Mouse (Mus musculus) gonadal fat pad, adult 2 months (tissue): Measurements from ENCODE around the gene Sugt1. TPM values are rescaled to one million over a fixed set of nuclear protein-coding genes. Genes with fewer than 3 reads are reported as not detected.

Source experiments
- DNase-seq: peaks from one replicate; pipeline ENCODE4 v3.0.0-alpha.2; 2012; ENCODE audit warnings: low read depth
- polyA plus RNA-seq: library from polyadenylated mRNA; depleted of rRNA; stranded (reverse); fragments of >200 nt; gene quantifications from 2 replicates; pipeline ENCODE4 v1.2.3, GENCODE M21; 2012

Sugt1 gene
- polyA plus RNA-seq, 1 experiment: 7.8 TPM

DNA sequence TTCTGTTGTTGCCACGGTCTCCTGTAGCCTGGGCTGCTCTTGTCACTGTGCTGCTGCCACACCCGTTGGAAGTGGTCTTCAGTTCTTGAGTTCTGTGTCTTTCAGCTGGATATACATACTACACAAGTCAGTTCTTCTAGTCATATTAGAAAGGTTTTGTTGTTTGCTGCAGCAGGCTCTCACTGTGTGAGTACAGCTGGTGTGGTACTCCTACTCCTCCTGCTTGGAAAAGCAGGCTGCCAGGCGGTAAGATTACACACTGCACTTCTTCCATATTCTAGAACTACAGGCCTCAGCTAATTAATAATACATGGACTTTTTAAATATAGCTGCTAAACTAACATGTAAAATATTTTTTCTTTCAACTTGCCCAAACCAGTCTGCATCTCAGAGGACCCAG, 19.4 kb downstream of the Sugt1 start:
- no peak for DNase-seq

DNA sequence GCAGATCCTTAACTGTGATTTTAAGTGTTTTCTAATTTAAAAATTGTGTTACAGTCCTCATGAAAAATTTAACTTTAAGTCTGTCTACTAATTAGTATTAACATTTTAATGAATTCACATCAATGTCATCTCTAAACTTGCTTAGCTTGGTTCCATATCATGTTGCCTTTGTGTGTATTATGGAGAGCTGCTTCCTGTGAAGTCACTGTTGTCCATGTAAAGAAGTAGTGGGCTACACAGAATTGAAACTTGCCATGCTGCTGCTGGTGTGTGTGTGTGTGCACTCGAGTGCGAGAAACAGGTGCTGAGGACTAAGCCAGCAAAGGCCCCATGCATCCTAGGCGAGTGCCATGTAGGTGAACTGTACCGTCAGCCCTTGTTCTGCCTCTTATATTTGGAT, 19.9 kb downstream of the Sugt1 start:
- no peak for DNase-seq

DNA sequence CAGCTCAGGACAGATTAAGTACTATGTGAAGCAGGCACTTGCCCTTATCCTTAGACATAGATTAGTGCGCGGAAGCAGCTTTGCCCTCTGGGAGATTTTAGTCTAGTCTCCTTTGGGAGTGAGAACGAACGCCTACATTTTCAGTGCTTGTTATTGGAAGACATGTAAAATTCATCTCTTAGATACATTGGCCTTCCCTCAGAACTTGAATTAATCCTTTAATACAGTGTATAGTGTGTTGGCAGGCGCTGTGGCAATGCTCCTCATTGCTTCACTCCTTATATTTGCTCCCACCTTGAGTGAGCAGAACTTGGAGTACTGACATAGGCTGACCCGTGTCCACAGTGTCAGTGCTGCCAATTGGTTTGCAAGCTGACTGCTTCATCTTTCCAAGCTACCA, 20.8 kb downstream of the Sugt1 start:
- DNase-seq: peak; percentile 56

DNA sequence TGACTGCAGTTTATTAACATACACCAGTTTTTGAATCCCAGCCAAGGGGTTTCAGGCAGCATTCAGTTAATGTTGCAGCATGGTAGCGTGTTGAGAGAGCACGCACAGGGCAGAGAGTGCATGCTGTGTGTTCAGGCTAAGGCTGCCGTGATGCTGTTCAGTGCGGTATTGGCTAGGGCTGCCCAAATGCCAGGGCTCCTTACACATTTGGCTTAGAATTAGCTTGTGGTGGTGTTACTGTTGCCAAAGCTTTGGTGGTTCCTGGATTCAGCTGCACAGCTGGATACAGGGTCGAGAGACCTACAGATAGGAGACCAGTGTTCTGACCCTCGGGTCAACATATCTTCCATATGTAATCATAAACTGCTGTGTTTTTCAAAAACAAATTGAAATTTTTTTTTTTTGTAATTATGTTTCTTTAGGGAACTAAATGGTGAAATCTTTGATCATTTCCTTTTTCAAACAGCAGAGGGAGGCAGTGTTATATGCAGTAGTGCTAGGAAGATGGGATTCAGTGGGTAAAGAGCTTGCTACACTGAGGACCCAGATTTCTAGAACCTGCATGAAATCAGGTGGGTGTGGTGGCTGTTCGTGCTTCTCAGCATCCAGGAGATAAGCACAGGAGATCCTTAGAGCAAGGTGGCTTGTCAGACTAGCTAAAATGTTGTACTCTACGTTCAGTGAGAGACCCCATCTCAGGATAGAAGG, 29.8 kb downstream of the Sugt1 start:
- DNase-seq: no peak

DNA sequence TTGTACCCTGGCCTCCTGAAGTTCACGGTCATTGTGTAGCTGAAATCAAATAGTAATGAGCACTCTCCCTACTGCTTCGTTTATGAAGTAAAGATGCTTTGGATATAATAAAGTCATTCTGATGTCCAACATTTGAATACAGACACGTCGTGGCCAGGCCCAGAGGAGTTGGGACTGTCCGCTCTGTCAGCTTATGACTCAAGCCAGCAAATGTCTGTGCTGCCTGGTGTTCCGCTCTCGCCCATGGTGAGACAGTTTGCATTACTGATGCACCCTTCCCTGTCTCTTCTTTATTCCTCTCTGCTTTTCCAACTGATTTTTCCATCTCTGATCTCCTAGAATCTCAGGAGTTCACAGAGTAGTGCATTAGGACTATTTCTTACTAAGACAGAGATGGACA, 32.3 kb downstream of the Sugt1 start:
- DNase-seq: no peak

DNA sequence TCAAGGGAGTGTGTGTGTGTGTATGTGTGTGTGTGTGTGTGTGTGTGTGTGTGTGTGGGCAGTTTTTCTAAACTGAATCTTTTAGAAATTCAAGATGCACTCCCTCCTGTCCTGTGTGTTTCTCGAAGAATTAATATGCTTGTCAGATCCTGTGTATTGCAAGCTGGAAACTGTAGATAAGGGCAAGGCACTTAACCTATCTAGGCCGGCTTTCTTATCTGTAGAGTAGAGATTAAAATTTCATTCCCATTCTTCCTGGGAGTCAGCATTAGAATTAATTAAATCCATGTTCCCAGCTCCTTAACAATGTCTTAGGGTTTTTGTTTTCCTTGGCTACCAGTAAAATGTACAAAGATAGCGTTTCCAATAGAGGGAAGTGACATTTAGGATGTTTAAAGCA, 33.7 kb downstream of the Sugt1 start:
- DNase-seq: no peak

DNA sequence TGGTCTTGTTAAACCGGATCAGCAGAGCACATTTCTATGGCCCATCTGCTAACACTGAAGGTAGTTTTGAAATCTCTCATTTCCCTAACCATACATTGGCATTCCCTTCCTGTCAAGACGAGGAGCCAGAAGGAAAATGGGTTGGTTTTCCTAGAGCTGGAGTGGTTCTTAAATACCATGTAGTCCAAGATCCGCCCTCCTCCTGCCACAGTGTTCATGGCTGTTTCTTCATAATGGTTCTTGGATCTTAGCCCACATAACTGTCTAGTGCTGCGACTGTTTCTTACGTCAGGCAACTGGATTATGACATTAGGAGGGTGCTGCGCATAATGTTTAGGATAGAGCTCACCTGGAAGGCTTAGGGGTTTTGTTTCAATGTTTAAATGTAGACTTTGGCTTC, 44.8 kb downstream of the Sugt1 start:
- peak; percentile 60 for DNase-seq

DNA sequence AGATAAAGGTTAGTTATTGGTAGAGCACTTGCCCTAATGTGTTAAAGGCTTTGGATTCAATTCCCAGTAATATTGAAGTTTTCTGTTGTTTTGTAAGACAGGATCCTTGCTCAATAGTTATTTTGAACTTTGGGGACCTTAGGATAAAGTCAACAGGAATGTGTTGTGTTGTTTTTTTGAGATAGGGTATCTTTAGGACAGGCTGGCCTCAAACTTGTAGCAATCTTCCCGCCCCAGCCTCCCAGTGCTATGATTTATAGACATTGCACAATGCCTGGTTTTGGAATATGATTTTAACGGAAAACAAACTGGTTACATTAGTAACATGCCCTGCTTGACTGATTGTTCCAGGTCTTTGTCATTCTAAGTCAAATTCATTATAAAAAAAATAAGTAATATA, 45.7 kb downstream of the Sugt1 start:
- DNase-seq: no peak

DNA sequence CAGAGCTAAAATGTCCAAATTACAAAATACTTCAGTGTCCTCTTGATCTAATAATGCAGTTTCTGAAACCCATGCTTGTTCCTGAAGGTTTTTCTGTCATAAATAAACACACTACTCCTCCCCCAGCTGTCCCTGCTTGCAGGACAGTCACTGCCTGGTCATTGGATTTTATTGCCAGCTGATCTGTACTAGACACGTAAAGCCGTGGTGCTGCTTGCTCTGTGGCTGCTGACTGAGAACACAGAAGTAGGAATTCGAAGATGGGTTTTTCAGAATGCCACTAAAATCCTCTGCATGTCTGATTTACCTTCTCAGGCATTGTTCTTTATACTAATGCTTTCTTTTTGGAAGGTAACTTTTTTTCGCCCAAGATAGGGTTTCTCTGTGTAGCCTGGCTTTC, 49.3 kb downstream of the Sugt1 start:
- DNase-seq: no peak

DNA sequence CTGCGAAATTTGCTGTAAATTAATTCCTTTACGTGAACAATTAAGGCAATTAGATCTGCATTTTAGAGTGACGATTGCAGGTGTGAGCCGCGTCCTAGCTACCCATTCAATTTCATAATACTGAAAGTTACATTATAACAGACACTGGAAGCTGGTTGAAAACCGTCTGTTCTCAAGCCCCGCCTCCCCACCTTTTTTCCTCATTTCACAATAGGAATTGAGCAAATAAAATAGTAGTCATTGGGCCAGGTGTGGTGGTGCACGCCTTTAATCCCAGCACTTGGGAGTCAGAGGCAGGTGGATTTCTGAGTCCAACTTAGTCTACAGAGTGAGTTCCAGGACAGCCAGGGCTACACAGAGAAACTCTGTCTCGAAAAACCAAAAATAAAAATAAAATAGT, 54.6 kb downstream of the Sugt1 start:
- DNase-seq: no peak

DNA sequence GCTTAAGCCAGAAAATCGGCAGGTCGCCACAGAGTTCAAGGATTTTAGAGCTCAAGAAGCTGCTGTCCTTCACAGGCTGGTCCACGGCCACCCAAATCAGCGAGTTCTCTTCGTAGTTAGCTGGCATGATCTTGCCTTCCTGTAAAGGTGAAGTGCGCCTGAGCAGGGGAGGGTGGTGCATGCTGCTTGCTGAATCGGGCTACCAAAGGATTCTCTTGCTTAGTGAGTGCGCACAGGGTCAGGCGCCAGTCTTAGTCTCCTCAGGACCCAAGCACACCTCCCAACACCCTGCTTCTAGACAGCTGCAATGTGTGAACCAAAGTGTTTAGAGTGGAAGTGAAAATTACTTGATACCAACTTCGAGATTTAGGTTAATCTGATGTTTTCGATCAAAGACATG, 57.9 kb downstream of the Sugt1 start:
- no peak for DNase-seq

DNA sequence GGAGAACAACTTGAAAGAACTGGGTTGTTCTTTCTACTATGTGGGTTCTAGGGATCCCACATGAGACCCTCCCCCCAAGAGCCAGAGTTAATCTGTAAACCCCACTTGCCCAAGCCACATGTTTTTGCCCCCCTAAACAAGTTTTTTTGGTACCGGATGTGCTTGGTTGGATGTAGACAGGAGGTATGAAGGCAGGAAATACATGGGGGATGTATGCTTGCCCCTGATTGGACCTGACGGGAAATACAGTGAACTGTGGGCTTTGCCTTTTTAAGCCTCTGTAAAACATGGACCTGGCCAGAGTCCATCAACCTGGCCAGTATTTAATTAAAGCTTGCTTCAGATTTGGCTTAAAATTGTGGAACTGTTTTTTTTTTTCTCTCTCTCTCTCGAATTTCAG, 62.2 kb downstream of the Sugt1 start:
- DNase-seq: no peak

DNA sequence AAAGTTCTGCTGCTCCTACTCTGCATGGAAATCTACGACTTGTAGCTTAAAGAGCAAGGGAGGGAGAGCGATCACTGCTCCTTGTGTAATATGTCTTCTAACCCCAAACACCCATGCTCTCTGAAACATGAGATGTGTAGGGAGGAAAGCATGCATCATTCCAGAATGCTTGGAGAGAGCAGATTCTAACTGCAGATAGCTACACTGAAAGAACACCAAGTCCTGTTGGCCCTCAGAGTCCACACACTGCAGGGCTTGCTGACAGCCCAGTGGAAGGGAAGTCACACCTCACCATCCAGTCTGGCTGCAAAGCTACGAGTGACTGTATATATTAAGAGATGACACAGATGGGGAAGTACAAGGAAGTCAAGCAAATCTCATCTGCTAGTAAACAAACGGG, 65.2 kb downstream of the Sugt1 start:
- DNase-seq: no peak

DNA sequence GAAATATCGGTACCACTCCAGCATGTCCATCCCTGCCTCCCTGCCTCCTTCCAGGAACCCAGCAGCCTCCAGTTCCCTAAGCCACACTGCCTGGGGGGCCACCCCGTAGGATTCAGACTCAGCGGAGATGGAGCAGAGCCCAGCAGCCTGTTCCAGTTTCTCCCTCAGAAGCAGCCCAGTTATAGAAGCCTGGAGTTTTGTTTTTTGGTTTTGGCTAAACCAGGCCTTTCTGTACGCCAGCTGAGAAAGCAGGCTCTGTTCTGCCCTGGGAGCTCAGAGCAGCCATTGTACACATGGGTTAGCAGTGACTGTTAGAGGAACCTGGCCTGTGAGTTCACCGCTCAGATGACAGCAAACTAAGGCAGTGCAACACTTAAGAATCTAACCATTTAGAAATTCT, 70.8 kb downstream of the Sugt1 start:
- DNase-seq: no peak

DNA sequence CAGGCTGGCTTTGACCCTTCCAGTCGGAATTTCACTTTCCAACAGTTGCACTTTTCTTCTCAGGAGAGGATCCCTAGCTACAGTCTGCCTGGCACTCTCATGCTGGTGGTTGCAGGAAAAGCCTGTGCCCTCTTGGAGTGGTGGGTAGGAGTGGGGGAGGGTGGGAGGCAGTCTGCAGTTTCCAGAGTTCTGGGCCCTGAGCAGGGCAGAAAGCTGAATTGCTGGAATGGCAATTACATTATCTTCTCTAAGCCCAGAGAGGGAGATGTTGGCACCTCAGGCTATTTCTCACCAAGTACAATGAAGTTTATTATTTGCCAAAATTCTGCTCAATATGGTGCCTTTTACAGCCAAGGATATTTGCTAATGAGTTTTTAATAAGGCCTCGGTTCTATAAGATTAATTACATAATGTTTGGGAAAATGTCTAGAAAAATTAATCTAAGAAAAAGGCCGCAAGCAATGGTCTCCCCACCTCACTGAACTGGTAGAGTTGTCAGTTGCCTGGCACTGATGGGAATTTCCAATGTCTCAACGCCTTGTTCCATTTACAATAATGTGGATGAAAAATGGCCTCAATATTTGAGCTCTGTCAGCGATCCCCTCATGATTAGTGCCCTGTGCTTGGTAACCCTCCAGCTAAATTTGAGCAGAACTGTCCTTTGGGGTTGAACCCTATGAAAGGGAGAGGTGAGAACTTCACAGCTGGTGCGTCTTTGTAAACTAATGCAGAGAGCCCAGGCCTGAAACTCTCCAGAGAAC, 71.4 kb downstream of the Sugt1 start:
- no peak for DNase-seq

DNA sequence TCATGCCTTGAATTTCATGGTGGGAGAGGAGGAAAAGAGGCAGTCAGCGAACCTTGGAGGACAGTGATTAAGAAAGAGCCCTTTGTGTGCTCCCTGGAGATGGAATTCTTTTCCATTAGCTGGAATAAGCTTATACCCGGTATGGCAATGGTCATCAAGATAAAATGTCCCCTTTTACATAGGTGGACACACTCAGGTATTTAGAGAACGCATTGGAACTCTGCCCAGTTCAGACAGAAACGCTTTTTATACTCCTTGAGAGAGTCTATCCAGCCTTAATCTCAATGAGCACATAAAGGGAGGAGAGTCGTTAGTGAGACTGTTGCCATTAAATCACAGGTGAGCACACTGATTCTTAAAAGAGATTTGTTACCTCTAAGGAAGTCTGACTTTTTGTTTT, 73.0 kb downstream of the Sugt1 start:
- no peak for DNase-seq

DNA sequence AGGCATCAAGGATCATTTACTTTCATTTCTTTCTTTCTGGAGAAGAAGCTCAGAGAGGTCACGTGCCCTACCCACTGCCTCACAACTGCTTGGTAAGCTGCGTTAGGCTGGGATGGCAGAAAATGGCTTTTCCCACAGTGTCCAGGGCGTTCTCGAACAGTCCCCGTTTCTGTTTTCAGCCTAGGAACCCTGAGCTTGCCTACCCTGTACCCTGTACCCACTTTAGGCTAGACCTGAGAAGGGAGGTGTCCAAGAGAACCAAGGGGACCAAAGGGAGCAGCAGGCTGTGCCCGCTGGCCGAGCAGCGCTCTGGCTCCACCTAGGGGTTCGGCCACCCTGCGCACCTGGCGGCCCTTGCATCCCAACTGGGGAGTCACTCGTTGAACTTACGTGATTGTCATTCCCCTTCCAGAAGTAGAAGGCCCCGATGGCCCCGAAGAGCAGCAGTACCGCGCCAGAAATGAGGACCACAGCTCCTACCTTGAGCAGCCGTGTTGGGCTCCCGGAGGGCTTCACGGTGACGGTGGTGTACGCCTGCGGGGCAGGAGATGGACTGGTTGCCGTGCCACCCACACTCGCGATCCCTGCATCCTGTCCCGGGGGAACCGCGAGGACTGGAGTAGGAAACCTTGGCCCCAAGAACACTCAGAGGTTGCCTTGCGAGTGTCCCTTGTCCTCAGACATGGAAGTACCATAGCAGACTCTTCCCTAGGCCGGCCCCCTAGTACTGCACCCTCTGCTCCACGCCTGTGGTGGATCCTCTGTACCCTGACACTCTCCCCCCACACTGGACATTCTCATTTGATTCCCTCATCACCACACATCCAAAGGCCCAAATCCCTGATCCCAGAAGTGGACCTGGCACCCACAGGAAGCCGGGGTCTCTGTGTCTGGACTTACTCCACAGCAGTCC, 73.8 kb downstream of the Sugt1 start:
- DNase-seq: no peak

DNA sequence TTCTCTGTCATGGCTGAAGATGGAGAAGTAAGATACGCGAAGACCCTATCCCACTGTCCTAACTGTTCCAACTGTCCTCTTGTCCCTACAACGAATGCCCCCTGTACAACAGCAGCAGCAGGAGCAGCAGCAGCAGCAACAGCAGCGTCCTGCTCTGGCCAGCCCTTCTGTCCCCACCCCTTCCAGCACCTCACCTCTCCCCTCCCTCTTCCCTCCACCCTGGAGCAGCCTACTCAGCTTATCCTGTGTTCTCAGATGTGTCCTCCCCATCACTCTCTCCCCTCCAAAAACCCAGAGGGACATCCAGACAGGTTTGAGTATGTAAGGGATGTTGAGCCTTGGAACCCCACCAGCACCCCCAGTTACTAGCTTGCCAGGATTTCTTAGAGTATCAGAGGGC, 74.5 kb downstream of the Sugt1 start, which contains the start of gene Cnmd:
TSS of gene Cnmd (minus strand) at position 170 of the 400 bp plus-strand sequence.
- no peak for DNase-seq

DNA sequence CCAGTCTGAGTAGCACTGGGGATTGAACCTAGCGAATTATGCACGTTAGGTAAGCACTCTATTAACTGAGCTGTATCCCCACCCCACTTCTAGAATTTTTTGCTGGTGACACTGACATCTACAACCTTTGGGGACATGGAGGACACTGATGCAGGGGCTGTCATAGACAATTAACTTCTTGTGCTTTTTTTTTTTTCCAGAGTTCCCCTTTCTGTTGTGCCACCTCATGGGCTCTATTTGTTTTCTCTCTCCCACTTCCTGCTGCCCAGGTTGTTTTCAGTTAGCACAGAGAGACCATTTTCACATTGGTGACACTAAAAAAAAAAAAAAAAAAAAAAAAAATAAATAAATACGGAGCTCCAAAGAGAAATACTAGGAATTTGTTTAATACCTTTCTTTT, 83.5 kb downstream of the Sugt1 start:
- DNase-seq: no peak

DNA sequence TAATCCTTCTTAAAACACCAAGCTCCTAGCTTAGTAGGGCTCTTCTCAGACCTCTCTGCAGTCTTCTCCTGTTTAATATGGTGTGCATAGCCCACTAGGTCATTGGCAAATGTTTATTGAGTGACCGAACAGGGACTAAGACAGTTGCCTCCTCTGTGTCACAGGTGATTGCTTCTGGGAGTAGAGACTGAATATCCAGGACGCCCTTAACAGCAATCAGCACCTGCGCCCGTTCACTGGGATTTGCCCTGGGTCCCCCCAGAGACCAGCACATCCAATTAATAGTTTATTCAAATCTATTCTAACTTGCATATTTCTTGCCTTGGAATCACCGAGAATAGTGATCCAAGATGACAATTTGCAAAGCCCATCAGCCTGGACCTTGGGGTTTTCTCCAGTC, 85.1 kb downstream of the Sugt1 start:
- no peak for DNase-seq

DNA sequence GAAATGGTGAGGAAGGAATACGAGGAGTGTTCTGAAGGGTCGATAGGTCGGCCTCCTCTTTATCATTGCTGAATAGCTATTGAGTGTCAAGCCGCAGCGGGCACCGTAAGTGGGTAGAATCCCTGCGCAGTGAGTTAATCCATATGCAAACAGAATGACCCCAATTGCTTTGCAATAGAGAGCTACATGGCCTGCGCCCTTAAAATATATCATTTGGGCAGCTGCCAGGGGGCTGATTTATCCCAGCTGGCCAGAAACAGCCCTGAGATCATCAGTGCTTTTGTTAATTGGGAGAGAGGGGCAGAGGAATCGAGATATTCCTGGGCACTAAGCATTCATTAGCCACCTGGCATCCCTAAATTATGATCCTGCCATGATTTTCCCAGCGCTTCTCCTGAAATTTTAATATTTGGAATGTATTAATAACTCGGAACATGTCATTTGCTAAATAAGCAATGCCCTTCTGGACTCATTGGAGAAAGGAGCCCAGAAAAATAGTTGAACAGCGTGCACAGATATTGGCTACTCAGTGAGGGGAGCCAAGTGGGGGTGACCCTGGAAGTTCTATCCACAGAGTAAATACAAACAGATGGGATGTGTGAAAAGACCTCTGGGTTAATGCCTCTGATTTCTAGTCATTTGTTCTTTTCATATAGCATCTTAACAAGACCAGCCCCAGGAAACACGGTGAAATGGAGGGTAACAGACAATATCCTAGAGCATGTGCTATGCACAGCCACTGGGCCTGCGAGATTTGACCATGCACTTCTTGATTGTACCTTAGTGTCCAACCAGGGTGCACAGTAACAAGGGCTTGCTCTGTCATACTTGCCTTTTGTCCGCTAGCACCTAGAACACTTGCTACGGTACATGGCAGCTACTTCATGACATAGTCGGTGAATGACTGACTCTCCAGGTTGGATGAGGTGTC, 85.9 kb downstream of the Sugt1 start:
- DNase-seq: no peak
